Mouse (Mus musculus): Measurements from ENCODE around the gene Fyn.

Fyn gene

DNA sequence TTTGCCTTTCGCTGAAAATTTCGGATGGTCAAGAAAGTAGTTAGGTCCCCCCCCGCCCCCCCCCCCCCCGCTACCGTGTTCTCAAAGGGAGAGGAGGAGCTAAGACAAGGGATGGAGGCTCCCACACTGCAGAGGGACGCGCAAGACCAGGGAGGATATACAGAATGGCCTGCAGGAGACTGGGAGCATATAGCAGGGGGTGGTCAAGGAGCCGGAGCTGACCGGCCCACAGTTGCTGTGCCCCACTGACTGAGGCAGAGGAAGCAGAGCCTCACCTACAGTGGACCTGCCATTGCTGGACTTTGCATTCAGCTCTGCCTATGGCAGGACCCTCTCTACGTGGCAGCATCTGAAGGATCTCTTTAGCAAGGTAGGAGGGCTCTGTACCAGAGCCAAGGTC, 10.6 kb downstream of the Fyn start:
- no peak for DNase-seq (ENCODE audit: low spot score)

DNA sequence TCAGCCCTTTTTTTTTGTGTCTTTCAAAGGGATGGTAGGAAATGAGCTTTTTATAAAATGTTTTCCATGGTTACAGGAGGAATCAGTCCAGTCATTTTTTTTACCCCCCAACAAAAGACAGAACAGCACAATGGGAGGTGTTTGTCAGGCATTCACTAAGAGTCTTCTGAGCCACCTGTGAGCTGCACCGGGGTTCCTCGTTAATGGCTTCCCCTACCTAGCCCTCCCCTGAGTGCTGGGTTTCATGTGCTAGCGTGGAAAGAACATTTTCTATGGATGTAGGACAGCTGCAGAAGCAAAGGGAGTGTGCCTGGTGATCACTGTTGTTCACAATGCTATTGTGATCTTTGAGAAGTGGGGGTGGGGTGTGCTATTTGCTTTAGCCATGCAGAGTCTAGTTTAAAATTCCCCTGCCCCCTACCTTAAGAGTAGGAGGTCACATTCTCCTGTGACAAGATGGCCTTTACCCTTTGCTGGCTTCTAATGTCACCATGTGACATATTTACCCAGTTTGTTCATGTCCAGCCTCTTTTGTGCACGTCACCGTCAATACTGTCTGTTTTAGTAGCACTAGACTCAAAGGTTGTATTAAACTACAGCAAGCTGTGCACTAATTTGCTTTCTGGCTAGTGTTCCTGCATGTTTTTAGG, 11.2 kb downstream of the Fyn start:
- DNase-seq (ENCODE audit: low spot score) = no peak

DNA sequence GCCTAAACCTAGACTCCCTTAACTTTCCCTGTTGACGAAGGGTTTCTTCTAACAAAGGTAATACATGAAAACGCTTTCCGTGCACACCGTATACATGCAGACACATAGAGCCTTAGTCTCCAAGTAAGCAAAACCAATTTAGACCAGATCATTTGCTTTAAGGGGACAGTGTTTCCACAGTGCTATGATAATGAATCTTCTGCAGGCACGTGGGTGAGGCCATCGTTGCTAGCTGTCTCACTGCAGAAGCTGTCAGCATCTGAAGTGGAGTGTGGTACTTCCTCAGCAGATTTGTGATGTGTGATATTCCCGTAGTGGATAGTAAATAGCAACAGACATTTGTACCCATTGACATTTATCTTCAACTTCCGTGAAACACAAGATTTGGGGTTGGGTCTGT, 16.6 kb downstream of the Fyn start:
- DNase-seq (ENCODE audit: low spot score) = no peak

DNA sequence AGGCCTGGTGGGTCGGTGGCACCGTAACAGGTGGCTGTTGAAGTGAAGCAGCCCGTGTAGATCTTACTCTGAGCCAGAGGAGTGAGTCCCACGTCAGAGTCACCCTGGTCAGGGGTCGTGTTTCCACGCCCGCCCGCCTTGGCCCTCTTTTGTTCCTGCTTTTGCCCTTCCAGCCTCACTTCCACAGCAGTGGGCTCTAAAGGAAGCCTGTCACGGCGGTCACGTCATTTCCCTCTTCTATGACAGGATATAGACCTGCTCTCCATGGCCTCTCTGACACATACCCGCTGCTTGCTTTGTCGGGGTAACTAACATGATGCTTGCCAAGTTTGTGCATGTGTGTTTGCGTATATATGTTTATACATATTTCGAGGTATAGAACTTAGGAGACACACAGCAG, 17.5 kb downstream of the Fyn start:
- DNase-seq (ENCODE audit: low spot score) = no peak

DNA sequence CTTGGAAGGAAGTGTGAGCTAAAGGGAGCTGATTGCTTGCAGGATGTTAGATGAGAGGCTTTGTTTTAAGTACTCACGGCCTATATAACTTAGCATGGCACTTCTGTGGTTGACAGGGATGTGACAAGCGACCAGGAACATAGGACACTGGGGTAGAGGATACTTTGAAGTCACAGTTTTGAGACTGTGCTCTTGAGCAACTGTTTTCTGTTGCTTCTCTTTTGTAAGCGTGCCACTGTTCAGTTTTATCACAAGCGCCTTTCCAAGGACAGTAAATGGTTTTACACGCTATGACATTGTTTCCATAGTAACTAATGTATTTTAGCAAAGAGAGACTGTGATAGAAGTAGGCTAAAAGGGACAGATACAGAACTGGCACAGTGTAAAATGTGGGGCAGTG, 18.4 kb downstream of the Fyn start:
- DNase-seq (ENCODE audit: low spot score) = peak; percentile 38

DNA sequence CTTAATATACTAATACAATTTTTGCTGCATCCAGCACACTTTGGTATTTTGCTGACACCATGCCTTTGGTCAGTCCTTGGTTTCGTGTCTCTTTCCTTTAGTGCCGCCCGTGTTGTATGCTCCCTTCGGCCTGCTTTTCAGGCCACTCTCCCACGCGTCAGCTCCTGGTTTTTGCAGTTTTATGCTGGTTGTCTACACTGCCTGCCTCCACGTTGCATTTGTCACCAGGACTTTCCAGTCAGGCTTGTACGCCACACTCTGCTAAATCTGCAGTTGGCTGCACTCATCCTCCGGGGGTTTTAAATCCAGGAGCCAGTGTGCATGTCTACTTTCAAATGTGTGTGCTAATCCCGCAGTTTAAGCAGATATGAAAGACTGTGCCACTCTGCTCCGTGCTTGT, 18.9 kb downstream of the Fyn start:
- no peak for DNase-seq (ENCODE audit: low spot score)

DNA sequence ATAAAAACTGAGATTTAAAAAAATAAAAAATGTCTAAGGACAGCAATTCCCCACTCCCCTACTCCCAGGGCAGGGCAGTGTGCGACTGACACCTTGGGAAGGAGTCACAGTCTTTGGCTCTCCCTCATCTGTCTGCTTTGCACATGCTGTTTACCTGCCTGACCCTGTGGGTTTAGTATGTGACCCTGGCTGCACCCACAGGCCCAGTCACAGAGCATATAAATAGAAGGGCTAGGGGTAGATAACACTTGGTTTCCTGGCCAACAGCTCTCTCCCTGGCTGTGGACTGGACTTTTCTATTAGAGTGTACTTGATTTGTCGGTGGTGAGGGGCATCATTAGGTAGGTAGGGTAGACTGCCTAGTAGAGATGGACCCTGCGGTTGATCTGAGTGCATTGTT, 19.5 kb downstream of the Fyn start:
- no peak for DNase-seq (ENCODE audit: low spot score)

DNA sequence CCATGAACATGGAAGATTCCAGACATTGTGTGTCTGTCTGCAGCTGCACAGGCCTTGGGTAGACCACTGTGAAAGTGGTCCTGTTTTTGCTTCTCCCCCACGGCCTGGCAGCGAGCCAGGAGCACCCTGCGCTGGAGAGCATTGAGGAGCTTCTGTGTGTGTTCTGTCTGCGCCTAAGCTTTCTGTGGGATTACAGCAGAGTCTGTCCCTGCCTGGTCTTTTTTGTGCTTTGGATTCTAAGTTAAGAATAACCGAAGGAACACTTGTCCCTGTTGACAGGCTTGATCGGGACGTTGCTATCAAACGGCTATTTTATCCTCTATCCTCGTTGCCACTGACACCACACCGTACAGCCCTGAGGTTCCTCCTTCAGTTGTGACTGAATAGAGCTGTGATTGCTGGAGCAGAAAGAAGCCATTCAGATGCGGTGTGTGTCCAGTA, 20.8 kb downstream of the Fyn start:
- no peak for DNase-seq (ENCODE audit: low spot score)

DNA sequence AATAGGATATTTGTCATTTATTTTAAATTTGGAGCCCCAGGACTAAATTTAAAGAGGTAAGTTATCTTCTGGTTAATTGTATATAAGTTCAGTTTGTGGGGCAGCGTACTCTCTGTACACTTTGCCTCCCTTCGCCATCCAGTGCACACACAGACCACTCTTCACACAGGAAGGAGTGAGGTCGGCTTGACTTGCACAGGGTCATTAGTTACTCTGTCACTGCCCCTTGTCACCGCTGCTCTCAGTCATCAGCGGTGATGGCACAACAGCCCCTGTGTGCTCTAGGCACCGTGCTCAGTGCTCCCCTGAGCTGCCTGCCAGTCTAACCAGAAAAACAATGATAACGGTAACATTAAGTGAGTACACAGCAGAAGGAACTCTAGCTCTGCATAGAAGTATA, 21.9 kb downstream of the Fyn start:
- no peak for DNase-seq (ENCODE audit: low spot score)

DNA sequence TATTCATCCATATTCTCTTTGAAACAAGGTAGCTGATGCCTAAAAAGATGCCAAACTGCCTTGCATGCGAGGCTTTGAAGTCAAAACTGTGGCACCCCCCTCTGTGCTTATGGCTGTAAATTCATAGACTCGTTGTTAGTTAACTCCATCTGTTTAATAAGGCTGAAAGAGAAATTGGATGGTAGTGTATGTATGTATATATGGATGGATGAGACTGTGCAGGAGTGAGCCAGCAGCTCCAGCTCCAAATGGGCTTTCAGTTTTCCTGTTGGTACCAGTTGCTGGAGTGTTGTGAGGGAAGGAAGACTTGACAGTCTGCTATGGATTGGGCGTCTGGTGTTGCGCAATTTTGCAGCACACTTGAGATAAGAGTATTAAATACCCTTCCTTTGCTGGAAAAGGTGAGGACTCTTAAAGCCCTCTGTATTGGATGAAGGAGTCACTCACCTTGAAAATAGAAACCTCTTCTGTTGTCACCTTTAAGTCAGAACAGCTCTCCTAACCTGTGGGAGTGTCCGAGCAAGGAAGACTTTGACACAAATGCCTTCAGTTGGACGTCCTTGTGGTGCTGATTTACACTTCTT, 24.3 kb downstream of the Fyn start:
- DNase-seq (ENCODE audit: low spot score) = no peak

DNA sequence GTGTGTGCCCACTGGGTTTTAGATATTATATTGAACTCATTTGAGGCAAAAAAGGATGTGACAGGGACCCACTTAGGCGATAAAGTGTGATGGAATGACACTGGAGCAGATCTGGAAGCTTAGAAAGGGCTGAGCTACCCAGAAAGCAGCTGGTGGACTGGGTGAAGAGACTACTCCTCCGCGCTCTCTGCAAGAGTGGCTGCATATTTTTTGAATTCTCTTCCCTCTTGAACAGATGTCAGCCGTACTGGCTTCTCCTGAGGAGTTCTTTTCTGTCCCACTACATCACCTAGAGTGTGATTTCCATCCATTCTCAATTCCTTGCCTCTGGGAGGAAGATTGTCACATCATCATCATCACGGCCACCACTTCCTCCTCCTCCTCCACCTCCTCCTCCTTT, 26.9 kb downstream of the Fyn start:
- DNase-seq (ENCODE audit: low spot score) = no peak

DNA sequence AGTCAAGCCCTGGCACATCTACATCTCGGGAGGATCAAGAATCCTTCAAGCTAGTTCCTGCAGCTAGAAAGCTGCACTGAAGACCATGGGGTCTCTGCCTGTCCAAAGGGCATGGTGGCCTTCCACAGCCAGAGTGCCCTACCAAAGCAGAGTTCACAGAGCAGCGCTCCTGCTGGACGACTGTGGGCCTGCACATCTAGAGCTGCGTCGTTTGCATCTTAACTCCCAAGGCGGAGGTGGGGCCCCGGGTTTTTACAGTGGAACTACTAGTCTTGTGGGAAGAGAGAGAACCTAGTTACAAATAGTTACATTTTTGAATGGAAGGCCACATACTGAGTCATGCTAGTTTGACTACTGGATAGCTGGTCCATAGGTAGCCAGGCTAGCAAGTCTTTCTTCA, 30.3 kb downstream of the Fyn start:
- no peak for DNase-seq (ENCODE audit: low spot score)

DNA sequence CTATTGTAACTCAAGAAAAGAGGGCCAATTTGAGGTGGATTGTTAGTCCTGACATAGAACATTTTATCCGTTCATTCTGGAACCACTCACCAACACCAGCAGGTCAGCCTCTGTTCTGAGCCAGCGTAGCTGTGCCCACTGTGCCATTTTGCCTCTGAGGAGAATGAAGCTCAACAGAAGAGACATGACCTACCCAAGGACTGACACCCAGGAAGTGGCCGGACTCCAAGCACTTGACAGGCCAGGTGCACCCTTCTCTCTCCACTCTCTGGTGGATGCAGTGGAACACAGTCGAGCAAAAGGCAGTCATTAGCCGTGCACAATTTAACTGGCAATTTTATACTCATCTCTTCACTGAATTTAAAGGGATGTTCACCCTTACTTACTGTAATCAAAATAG, 31.5 kb downstream of the Fyn start:
- no peak for DNase-seq (ENCODE audit: low spot score)

DNA sequence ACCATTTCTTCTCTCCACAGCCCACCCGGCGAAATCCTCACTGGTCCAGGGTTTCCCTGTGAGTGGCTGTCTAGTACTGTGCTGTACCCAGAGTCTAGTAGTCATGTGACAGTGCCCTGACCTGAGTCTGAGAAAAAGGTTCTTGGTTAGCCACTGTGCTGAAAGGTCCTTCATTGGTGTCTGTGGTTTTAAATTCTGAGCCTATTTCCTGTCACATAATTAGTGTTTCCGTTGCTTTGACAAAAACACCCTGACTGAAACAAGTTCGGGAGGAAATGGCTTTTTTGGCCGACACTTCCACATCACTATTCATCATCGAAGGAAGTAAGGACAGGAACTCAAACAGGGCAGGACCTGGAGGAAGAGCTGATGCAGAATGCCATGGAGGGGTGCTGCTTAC, 33.8 kb downstream of the Fyn start:
- no peak for DNase-seq (ENCODE audit: low spot score)

DNA sequence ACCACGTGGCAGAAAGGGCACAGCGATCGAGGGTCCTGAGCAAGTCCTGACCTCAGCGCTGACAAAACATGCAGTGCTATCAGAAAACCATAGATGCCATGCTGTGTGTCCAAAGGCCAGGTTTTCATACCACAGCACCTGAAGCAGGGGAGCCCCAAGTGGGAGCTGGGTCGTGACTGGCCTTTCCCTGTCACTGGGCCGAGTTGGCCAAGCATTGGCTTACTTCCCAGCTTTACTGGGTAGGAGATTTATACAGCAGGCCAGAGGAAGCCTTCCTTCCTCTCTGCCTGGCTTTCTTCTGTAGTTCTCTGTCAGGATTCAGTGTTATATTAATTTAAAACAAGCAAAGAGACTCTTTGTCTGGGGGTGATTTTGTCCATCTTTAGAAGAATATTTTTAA, 35.1 kb downstream of the Fyn start:
- DNase-seq (ENCODE audit: low spot score) = peak; percentile 77

DNA sequence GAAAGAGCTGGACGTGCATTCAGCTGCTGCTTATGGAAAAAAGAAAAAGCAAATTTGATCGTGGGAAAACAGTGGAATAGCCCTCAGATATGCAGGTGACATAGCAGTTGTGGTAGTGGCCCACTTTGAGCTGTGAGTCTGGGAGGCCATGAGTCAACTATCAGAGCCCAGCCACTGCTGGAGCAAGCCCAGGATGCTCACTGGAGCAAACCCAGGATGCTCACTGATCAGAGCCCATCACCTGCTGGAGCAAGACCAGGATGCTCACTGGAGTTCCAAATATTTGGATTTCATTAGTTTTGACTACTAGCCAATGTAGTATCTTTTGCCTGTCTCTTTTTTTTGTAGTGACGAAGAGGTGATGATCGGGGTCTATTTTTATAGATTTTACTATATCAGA, 35.5 kb downstream of the Fyn start:
- DNase-seq (ENCODE audit: low spot score) = no peak

DNA sequence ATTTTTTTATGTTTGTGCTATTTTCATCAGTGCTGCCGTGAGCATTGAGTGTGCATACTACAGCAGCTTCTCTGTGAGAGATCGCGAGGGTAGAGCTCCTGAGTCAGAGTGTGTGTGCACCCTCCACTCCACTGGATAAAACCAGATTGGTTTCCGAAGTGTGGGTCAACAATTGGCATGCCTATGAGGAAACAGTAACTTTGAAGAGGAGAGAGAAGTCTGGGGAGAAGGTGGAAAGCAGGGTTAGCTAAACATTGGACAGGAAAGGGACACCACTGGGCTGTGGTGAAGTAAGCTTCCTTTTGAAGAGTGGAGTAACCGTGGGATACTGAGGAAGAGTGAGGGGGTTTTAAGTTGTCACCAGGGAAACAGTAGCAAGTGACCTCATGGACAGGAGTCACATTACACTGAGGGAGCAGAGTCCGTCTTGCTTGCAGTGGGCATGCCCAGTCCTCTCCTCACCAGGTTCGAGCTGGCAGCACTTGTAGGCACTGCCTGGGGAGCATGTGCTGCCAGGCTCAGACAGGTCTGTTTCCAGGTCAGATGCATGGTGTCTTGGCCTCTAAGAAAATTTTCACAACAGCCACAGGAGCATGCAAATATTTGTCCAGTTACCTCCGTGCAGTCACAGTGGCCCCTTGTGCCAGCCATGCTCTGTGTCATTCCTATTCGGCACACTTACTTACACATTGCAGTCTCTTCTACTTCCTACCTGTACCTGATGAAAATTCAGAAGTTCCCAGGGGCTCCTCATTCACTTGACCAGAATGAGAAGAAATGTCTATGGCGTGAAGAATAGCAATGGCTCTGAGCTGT, 37.5 kb downstream of the Fyn start:
- DNase-seq (ENCODE audit: low spot score) = no peak

DNA sequence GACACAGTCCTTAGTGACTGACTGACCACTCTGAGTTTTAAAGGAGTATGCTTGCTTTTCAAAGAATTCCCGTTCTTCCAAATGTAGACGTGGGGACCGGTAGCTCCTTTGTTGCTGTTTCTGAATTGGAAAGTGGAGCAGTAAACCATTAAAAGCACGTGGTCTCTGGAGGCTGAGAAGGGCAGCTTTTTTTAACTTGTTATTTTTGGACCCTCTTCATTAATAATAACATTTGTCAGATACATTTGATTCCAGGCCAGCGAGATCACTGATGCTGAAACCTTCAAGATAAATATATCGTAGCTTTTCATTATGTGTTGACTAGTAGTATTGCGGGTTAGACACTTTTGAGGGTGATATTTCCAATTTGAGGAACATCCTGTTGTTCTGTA, 38.1 kb downstream of the Fyn start:
- no peak for DNase-seq (ENCODE audit: low spot score)

DNA sequence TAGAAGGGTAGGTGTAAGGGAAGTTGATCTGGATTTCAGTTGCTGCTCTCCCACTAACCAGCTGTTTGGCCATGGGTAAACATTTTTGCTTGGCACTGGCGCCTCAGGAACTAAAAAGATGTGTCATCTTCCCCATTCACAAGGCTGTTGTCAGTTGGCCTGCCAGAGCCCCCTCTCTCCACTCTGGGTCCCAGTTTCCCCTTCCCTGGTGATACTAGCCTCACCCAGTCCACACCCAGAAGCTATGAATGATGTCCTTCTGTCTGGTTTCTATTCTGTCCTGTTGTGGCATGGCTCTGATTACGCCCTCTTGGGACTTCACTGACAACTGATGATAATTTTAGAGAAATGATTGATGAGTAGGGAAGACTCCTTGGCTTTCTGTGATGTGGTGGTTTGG, 38.9 kb downstream of the Fyn start:
- no peak for DNase-seq (ENCODE audit: low spot score)

DNA sequence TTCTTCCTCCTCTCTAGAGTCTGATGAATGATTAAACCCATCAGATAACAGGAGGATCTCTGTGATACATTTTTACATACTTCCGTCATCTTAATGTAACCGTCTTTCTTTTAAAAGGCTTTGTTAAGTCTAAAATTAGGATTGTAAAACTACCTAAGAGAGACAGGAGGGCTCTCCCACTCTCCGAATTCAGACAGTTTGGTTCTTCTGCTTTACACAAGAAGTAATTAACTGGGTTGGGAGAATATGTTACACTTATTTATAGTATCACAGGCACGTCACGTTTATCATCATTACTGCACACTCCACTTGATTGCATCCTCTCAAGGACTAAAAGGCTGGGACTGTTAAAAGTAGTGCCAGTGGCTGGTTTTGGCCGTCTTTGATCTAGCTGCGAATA, 40.9 kb downstream of the Fyn start:
- DNase-seq (ENCODE audit: low spot score) = no peak

DNA sequence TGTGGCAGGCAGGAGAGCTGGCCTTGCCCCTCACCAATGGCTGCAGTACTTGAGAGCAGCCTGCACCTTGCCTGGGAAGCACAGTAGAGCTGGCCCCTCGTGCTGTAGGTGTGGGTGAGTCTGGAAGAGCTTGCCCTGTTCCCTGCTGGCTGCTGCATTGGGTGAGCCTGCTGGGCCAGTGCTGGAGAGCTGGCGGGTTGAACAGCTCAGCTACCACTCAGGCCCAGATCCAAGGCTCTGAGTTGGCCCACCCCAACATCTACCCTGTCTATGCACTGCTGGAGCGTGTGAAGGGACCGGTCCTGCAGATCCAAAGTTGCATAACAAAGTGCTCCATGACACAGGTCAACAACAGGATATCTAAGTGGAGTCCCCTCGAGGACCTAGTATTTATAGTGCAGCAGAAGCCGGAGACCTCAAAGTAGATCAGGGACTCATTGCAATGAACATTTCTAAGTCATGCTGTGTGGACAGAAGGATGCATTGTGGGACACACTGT, 41.5 kb downstream of the Fyn start:
- DNase-seq (ENCODE audit: low spot score) = no peak

DNA sequence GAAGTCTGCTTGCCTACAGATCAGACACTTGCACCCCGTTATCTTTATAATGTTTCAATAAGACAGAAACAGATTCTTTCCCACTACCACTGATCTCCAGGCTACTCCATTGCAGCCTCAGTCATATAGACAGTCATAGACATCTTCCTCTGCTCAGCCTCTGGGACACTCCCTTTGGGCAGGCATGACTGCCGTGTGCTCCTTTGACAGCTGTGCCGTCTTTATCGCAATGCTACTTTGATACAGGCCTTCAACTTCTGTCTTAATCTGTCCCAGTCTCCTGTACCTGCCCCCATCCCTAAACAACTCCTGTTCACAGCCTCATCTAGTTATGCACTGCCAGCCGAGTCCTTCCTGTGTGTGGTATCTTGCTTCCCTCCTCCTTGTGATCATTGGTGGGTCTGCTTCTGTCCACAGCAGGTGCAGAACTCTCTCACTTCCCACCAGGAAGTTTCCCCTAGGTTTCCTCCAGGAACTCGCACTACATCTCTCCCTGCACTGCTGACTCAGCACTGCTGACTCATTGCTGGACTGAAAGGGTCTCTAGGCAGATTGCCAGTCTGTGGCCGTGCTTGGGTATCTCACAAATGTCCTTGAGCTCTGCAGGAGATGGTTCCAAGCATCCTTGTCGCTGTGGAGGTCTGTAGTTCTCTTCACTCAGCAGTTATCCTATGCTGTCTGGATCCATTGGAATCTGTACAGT, 43.4 kb downstream of the Fyn start:
- no peak for DNase-seq (ENCODE audit: low spot score)

Measured in adipocyte (in vitro differentiated cells).